Mouse (Mus musculus) brain, embryonic 14.5 days (tissue): ENCODE results near the gene Shroom3.

Experiments
- CTCF ChIP-seq: fragments of 200-500 bp; IDR thresholded peaks from 2 replicates; pipeline ENCODE4 v1.5.1; 2012; ENCODE audit warnings: inconsistent platforms, mild to moderate bottlenecking, moderate library complexity, borderline replicate concordance; ENCODE audit not compliant: insufficient read depth, insufficient read length; ENCODE audit errors: extremely low read depth
- POLR2A ChIP-seq: fragments of 200-500 bp; IDR thresholded peaks from 2 replicates; pipeline ENCODE4 v1.6.1; 2012; ENCODE audit warnings: mild to moderate bottlenecking, inconsistent platforms, borderline replicate concordance; ENCODE audit not compliant: poor library complexity, insufficient read depth, insufficient read length, severe bottlenecking; ENCODE audit errors: extremely low read depth

DNA sequence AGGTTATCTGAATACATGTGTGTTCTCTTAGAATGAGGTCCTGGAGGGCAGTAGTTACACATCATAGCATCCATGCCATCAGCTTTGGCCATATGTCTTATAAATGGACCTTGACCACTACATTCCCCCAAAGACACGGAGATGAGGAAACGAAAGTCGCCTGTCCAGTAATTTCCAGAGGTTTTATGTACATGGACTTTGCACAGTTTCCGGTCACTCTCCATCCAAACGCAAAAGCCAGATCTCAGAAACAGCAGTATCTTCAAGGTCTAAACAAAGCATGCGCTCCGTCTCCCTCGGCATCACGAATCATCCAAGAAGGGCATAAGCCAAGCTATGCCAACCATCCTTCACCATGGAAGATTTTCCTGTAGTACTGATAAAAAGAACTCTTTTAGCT lies 325.0 kb downstream of the Shroom3 start:
- no peak for TF ChIP-seq POLR2A
- TF ChIP-seq CTCF, result no peak
